Mouse (Mus musculus) C2C12 (cell line): ENCODE data around the gene Mmp24. TPM values are rescaled to one million over a fixed set of nuclear protein-coding genes. Genes with fewer than 3 reads are reported as not detected.

Source experiments
- H3K27me3 ChIP-seq: one replicate; pipeline ENCODE4 v1.6.1; 2011; ENCODE audit not compliant: control insufficient read depth, insufficient read depth, insufficient read length
- H3K36me3 ChIP-seq: one replicate; pipeline ENCODE4 v1.6.1; 2011; ENCODE audit not compliant: control insufficient read depth, insufficient read depth
- H3K4me3 ChIP-seq: one replicate; pipeline ENCODE4 v1.5.1; 2011; ENCODE audit warnings: mild to moderate bottlenecking, control low read depth; ENCODE audit not compliant: poor library complexity, insufficient read depth, severe bottlenecking
- H3K79me2 ChIP-seq: one replicate; pipeline ENCODE4 v1.6.1; 2011; ENCODE audit not compliant: control insufficient read depth, insufficient read depth
- H3K79me3 ChIP-seq: one replicate; pipeline ENCODE4 v1.6.1; 2011; ENCODE audit warnings: low read depth, control low read depth
- H3ac ChIP-seq: one replicate; pipeline ENCODE3; 2011; ENCODE audit warnings: low read depth; ENCODE audit not compliant: control insufficient read depth, insufficient read length
- CEBPB ChIP-seq: IDR thresholded peaks from one replicate; pipeline ENCODE4 v1.6.1; 2011; ENCODE audit warnings: low read depth, mild to moderate bottlenecking, control low read depth, moderate library complexity
- CTCF ChIP-seq: IDR thresholded peaks from one replicate; pipeline ENCODE4 v1.5.1; 2011; ENCODE audit not compliant: control insufficient read depth, insufficient read depth, insufficient read length
- FOSL1 ChIP-seq: IDR thresholded peaks from one replicate; pipeline ENCODE4 v1.8.0; 2011; ENCODE audit warnings: mild to moderate bottlenecking, low read length; ENCODE audit not compliant: poor library complexity, insufficient read depth, severe bottlenecking
- MAX ChIP-seq: IDR thresholded peaks from one replicate; pipeline ENCODE4 v1.6.1; 2011; ENCODE audit warnings: mild to moderate bottlenecking, control low read depth
- MYOD1 ChIP-seq: IDR thresholded peaks from one replicate; pipeline ENCODE4 v1.6.1; 2011; ENCODE audit warnings: low read depth; ENCODE audit not compliant: control insufficient read depth, insufficient read length
- MYOG ChIP-seq: IDR thresholded peaks from one replicate; pipeline ENCODE4 v1.6.1; 2011; ENCODE audit not compliant: control insufficient read depth, insufficient read length; ENCODE audit errors: extremely low read depth
- USF1 ChIP-seq: IDR thresholded peaks from one replicate; pipeline ENCODE4 v1.6.1; 2011; ENCODE audit warnings: low read depth, mild to moderate bottlenecking, control low read depth, moderate library complexity
- polyA plus RNA-seq: library from polyadenylated mRNA; unstranded; fragments of >200 nt; fragmentation: generic; extraction: Trizol; gene quantifications from one replicate; pipeline ENCODE4 v1.2.1, GENCODE M21; 2012; ENCODE audit warnings: missing spikeins

The Mmp24 gene
- polyA plus RNA-seq, 1 experiment: 0.04 TPM

GRCm38 (mm10) chr2:155805231-155805924 lies 30.2 kb downstream of the Mmp24 start:
- no peak for TF ChIP-seq MAX
- no peak for TF ChIP-seq MYOG
- no peak for TF ChIP-seq CEBPB
- no peak for TF ChIP-seq MYOD1
- no peak for TF ChIP-seq FOSL1
- no peak for TF ChIP-seq CTCF
- TF ChIP-seq USF1: no peak
- Histone ChIP-seq H3K79me3 (no peaks in the 10 kb centered on the region), H3K4me3 (no peak overlapping the region), H3ac (peak overlapping the region; percentile 30), H3K79me2 (no peaks in the 10 kb centered on the region), H3K36me3 (no peaks in the 10 kb centered on the region), H3K27me3 (peaks cover 14% of the 10 kb centered on the region)

- no peaks in the 10 kb centered on the region for H3K79me3 ChIP-seq
- no peaks in the 10 kb centered on the region for H3K36me3 ChIP-seq
- H3K4me3 ChIP-seq: no peak overlapping the region
- no peak for TF ChIP-seq MYOD1
- TF ChIP-seq CTCF: no peak
- no peak for TF ChIP-seq FOSL1
- no peak for TF ChIP-seq USF1
- TF ChIP-seq MYOG: no peak
- TF ChIP-seq CEBPB: no peak
- no peak for TF ChIP-seq MAX
- H3K27me3 ChIP-seq: peaks cover 9% of the 10 kb centered on the region
- no peak overlapping the region for H3ac ChIP-seq
- H3K79me2 ChIP-seq: no peaks in the 10 kb centered on the region
Measured at GRCm38 (mm10) chr2:155805925-155806255, 30.7 kb downstream of the Mmp24 start.

DNA sequence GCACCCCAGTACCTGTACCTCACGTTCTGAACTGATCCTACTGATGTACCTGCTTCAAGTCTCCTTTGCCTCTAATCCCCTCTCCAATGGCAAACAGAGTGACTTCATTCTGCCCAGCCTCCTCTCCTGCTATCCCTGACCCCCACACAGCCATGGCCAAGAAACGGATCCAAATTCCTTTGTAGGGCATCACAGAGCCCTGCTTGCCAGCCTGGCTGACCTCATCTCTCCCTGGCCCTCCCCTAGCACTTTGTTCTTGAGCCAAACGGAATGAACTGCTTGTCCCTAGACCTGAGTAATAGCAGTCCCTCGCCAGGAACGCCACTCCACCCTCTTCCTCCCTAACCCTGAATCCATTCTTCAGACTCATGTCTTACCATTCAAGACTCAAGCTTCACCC lies 31.4 kb downstream of the Mmp24 start:
- H3K27me3 ChIP-seq: peaks cover 2% of the 10 kb centered on the region
- no peaks in the 10 kb centered on the region for H3K79me2 ChIP-seq
- H3K79me3 ChIP-seq: no peaks in the 10 kb centered on the region
- H3K36me3 ChIP-seq: no peaks in the 10 kb centered on the region
- no peak overlapping the region for H3ac ChIP-seq
- no peak overlapping the region for H3K4me3 ChIP-seq
- TF ChIP-seq FOSL1: no peak
- no peak for TF ChIP-seq MYOD1
- TF ChIP-seq CTCF: no peak
- TF ChIP-seq MAX: no peak
- no peak for TF ChIP-seq MYOG
- no peak for TF ChIP-seq CEBPB
- TF ChIP-seq USF1: no peak

GRCm38 (mm10) chr2:155807408-155807807 lies 32.3 kb downstream of the Mmp24 start:
- H3K27me3 ChIP-seq: no peaks in the 10 kb centered on the region
- H3ac ChIP-seq: no peak overlapping the region

DNA sequence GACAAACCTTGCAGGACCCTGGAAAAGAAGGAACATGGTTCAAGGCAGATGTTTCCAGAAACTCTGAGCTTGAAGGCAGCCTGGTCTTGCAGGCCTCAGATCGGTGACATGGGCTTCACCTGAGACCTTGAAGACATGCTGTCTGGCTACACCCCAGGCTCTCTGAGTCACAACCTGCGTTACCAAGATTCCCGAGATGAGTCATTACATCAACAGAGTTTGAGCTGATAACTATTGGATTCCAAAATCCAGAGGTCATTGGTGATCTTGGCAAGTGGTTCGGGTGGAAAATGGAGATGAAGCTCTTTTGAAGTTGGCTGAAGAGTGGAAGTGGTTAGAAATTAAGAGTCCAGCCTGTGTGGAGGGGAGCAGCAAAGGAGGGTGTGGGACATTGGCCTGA lies 34.5 kb downstream of the Mmp24 start:
- Histone ChIP-seq H3ac (no peak overlapping the region), H3K79me3 (no peaks in the 10 kb centered on the region), H3K27me3 (no peaks in the 10 kb centered on the region), H3K79me2 (no peaks in the 10 kb centered on the region), H3K4me3 (no peak overlapping the region), H3K36me3 (no peaks in the 10 kb centered on the region)
- peak; percentile 25 for TF ChIP-seq MAX
- peak; percentile 83 for TF ChIP-seq FOSL1
- no peak for TF ChIP-seq CEBPB

More at GRCm38 (mm10) chr2:155807408-155807807, 32.3 kb downstream of the Mmp24 start:
- no peaks in the 10 kb centered on the region for H3K36me3 ChIP-seq
- no peaks in the 10 kb centered on the region for H3K79me2 ChIP-seq
- TF ChIP-seq CTCF (no peak), USF1 (no peak), CEBPB (no peak), MYOG (no peak), FOSL1 (no peak), MYOD1 (no peak), MAX (no peak)
- H3K79me3 ChIP-seq: no peaks in the 10 kb centered on the region
- H3K4me3 ChIP-seq: no peak overlapping the region

GRCm38 (mm10) chr2:155811821-155812396 lies 36.8 kb downstream of the Mmp24 start:
- H3K36me3 ChIP-seq: no peaks in the 10 kb centered on the region
- no peaks in the 10 kb centered on the region for H3K27me3 ChIP-seq
- H3K79me2 ChIP-seq: no peaks in the 10 kb centered on the region
- no peak overlapping the region for H3ac ChIP-seq
- H3K4me3 ChIP-seq: no peak overlapping the region
- TF ChIP-seq CEBPB (no peak), MAX (no peak), CTCF (peak; percentile 73)
- H3K79me3 ChIP-seq: no peaks in the 10 kb centered on the region
